Mouse (Mus musculus) spleen, embryonic (tissue): ENCODE measurements at regions not wholly inside any gene's neighbourhood (a gene's known extent, or its start where the extent isn't known, plus 50 kb on each side); places are given as distances from the start of the nearest gene placed in this dataset.

ENCODE experiments used
- CTCF ChIA-PET: fragments of 350-600 bp; sonication (Branson Sonifier 250); formaldehyde crosslinking; loops from one replicate; lab custom pipeline; 2022; lab: Charles Lee

GRCm38 (mm10) chr8:4934551-4934950, 155.2 kb upstream of the Shcbp1 start:
- CTCF ChIA-PET, result no interaction called here

GRCm38 (mm10) chr8:4934035-4934434, 154.7 kb upstream of the Shcbp1 start:
- CTCF ChIA-PET, result no interaction called here

GRCm38 (mm10) chr8:4916447-4916846, 137.1 kb upstream of the Shcbp1 start:
- CTCF ChIA-PET, result no interaction called here

- CTCF ChIA-PET, result no interaction called here
Observed at GRCm38 (mm10) chr8:4895046-4895445, 115.7 kb upstream of the Shcbp1 start.

- CTCF ChIA-PET, result interaction anchor here (1.3 kb wide), 1 partner anchor 439 kb away, joined by 6 read pairs; no protein-coding TSS in a partner anchor
Observed at GRCm38 (mm10) chr8:4868761-4869160, 89.4 kb upstream of the Shcbp1 start.

GRCm38 (mm10) chr8:4839087-4839486, 59.7 kb upstream of the Shcbp1 start:
- CTCF ChIA-PET, result no interaction called here

GRCm38 (mm10) chr8:4838527-4838926, 59.2 kb upstream of the Shcbp1 start:
- CTCF ChIA-PET, result no interaction called here

- CTCF ChIA-PET, result no interaction called here
Observed at GRCm38 (mm10) chr8:4837719-4838118, 58.4 kb upstream of the Shcbp1 start.

GRCm38 (mm10) chr8:4836651-4837050, 57.3 kb upstream of the Shcbp1 start:
- CTCF ChIA-PET, result no interaction called here
